Mouse (Mus musculus) hindbrain, embryonic 15.5 days (tissue): ENCODE measurements at regions not wholly inside any gene's neighbourhood (a gene's known extent, or its start where the extent isn't known, plus 50 kb on each side); places are given as distances from the start of the nearest gene placed in this dataset.
"Not testable (repeated sequence)": the region's sequence is repeated elsewhere in the genome, so short reads cannot be mapped to it uniquely, and the experiment has no call there.

Source experiments
- ATAC-seq: fragments of 200-750 bp; cut with Nextera tagmentation; 2 replicates; pipeline ENCODE4 v1.8.0; 2017; ENCODE audit warnings: low read depth, moderate number of reproducible peaks, moderate TSS enrichment; ENCODE audit not compliant: low FRiP score
- H3K27ac ChIP-seq: fragments of 300-500 bp; sonication (generic); replicated peaks from 2 replicates; pipeline ENCODE4 v1.5.1; 2015; ENCODE audit warnings: mild to moderate bottlenecking, inconsistent platforms
- H3K27me3 ChIP-seq: fragments of 300-500 bp; sonication (generic); 2 replicates; pipeline ENCODE4 v1.6.1; 2015; ENCODE audit warnings: control low read depth, inconsistent platforms
- H3K36me3 ChIP-seq: fragments of 300-500 bp; sonication (generic); 2 replicates; pipeline ENCODE4 v1.6.1; 2015; ENCODE audit warnings: control low read depth, inconsistent platforms
- H3K4me1 ChIP-seq: fragments of 300-500 bp; sonication (generic); replicated peaks from 2 replicates; pipeline ENCODE4 v1.6.1; 2015; ENCODE audit warnings: control low read depth, inconsistent platforms
- H3K4me2 ChIP-seq: fragments of 300-500 bp; sonication (generic); 2 replicates; pipeline ENCODE4 v1.6.1; 2015; ENCODE audit warnings: moderate library complexity, mild to moderate bottlenecking, inconsistent platforms
- H3K4me3 ChIP-seq: fragments of 300-500 bp; sonication (generic); 2 replicates; pipeline ENCODE4 v1.5.1; 2015; ENCODE audit warnings: mild to moderate bottlenecking, inconsistent platforms
- H3K9ac ChIP-seq: fragments of 300-500 bp; sonication (generic); 2 replicates; pipeline ENCODE4 v1.6.1; 2015; ENCODE audit warnings: inconsistent platforms
- H3K9me3 ChIP-seq: fragments of 300-500 bp; sonication (generic); 2 replicates; pipeline ENCODE4 v1.6.1; 2016; ENCODE audit warnings: control low read depth, inconsistent platforms
- WGBS: fragments of 180-500 bp; shearing (Covaris S2); methylation state at CpG from one replicate; pipeline ENCODE4 v1.1.7; 2015; 5-methylcytosine and 5-hydroxymethylcytosine counted together

DNA sequence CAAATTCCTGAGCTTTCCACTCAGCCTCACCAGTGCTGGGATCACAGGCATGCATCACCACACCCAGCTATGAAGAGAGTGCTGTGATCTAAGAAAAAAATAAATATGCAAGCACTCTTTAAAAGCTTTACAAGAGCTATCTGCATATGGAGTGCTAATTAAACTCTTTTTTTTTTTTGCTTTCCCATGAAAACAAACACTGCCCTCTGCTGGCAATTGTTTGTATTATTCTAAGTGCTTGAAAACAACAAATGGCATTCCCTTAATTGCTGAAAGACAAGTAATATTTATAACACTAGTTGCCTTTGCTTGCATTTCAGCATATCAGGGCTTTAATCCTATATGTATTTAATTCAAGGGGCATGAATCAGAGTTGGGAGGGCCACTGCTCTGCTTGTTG is 91.8 kb downstream of the 5730507C01Rik start:
- not testable (repeated sequence) for H3K4me2 ChIP-seq, H3K9me3 ChIP-seq, H3K36me3 ChIP-seq, ATAC-seq, H3K4me1 ChIP-seq, H3K9ac ChIP-seq, H3K4me3 ChIP-seq, H3K27me3 ChIP-seq, H3K27ac ChIP-seq

DNA sequence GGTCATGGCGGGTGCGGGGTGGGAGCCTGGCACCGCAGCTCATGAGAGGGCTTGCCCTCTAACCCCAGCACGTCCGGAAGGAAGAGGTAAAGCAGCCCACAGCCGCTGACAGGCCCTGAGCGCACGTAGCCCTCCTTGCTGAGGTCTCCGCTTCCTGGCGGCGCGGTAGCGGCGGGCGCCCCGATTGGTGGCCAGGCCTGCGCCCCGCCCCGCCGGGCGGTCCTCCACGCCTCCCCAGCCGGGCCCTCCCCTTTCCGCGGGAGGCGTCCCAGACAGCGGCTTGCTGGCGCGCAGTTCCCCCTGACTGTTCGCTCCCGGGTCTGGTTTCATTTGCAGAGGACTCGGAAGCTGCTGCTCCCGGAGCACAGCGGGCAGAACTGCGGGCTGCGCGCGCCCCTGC is 95.5 kb downstream of the 5730507C01Rik start:
- Histone ChIP-seq H3K36me3 (no peaks in the 10 kb centered on the region), H3K9me3 (no peaks in the 10 kb centered on the region), H3K9ac (peak overlapping the region; percentile 60), H3K4me1 (no peaks in the 10 kb centered on the region), H3K27ac (peak overlapping the region; percentile 52; the same call in 1 of the 2 replicates), H3K4me2 (peak overlapping the region; percentile 64), H3K4me3 (peak overlapping the region; percentile 74), H3K27me3 (no peaks in the 10 kb centered on the region)
- WGBS: 0% methylated on average over 36 of the region's 38 CpGs
- ATAC-seq: peak; percentile 96

DNA sequence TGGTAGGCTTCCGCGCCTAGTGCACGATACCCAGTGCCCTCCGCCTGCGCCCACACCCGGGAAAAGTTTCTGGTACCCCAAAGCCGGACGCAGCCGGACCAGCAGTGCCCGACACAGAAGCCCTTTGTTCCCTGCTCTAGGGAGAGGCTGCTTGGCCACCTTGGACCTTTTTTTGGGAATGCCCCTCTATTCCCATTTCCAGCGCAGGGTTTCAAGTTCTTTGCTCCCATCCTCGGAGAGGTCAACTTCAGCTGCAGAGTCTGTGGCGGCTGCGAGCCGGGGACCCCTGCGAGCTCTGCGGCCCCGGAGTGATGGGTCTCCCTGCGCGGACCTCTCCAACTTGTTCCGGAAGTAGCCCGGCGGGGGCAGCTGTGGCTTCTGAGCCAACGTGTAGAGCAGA is 96.3 kb downstream of the 5730507C01Rik start:
- Histone ChIP-seq H3K4me2 (peak overlapping the region; percentile 64), H3K4me3 (peak overlapping the region; percentile 74), H3K9ac (peak overlapping the region; percentile 60)
- not testable (repeated sequence) for H3K9me3 ChIP-seq, ATAC-seq, H3K27me3 ChIP-seq, H3K4me1 ChIP-seq, H3K36me3 ChIP-seq, H3K27ac ChIP-seq
- WGBS: 2% methylated on average over 24 of the region's 24 CpGs
